Mouse (Mus musculus) left cerebral cortex, postnatal 25 days (tissue): ENCODE measurements around the gene Tmem120b. TPM values are rescaled to one million over a fixed set of nuclear protein-coding genes. Genes with fewer than 3 reads are reported as not detected.

Source experiments
- DNase-seq, 2 experiments: peaks; one replicate each; pipeline ENCODE4 v3.0.0; 2022; ENCODE audit warnings: low spot score in 2 of 2, mixed read lengths in 1 of 2
- intact Hi-C: fragments of 180-260 bp; cut with DNase I; formaldehyde crosslinking; loops from one replicate; pipeline ENCODE4 v1.15.1; 2025
- total RNA-seq, 2 experiments: library from RNA; stranded (reverse); gene quantifications; 2 replicates each; pipeline ENCODE4 v1.2.3; 2021

The Tmem120b gene
- 10 to 100 TPM; 14.3 to 17.1 TPM for total RNA-seq

GRCm38 (mm10) chr5:123068115-123068514 is at the start of gene Tmem120b:
Gene Tmem120b (plus strand): TSS chr5:123068415.
- no peak for DNase-seq
- intact Hi-C loops, result no loop called here

DNA sequence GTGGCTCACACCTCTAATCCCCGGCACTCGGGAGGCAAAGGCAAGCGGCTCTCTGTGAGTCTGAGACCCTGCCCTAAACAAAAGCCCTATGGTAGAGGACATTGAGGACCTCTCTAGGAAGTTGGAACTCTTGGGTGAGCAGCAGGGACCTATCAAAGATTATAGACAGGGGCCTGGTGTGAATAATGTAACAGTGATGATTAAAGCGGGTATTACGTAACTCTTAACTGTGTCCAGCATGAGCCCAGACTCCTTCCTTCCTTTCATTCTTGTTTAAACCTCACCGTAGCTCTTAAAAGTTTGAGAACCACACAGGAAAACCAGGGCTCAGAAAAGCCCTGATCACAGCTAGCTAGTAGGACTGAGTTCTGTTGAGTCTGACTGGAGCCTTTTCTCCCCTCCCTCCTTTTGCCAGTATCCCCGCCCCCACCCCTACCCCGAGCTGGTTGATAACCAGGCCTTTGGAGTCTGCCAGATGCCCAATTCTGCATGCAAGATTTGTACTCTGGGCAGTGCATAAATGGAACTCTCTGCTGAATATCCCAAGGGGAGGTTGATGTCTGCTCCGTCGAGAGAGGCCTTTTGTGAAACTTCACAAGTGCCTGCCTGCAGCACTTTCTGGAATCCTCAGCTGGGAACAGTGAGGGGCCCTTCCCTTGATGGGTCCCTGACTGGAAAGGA is 48.7 kb upstream of the Tmem120b start:
- intact Hi-C loops, result no loop called here
- peak in 1 of 2 experiments; percentile 29 for DNase-seq

GRCm38 (mm10) chr5:123020426-123020825 is 47.8 kb upstream of the Tmem120b start:
- intact Hi-C loops, result no loop called here
- DNase-seq, result no peak

DNA sequence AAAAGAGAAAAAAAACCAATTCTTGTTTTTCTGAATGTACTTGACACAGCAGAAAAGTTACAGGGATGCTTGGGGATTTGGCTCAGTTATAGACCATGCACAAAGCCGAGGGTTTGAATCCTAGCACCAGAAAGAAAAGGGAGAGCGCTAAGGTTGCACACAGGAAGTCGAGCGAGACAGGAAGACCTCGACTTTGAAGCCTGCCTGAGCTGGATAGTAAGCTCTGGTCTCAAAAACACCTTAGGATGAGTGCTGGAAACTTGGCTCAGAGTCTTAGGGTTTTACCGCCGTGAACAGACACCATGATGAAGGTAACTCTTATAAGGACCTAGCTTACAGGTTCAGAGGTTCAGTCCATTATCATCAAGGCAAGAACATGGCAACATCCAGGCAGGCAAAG is 46.8 kb upstream of the Tmem120b start:
- DNase-seq, result no peak
- intact Hi-C loops, result no loop called here

GRCm38 (mm10) chr5:123023049-123023448 is 45.2 kb upstream of the Tmem120b start:
- no peak for DNase-seq
- intact Hi-C loops, result no loop called here

- intact Hi-C loops, result no loop called here
- no peak for DNase-seq
Observed at GRCm38 (mm10) chr5:123024312-123024711, 43.9 kb upstream of the Tmem120b start.

- intact Hi-C loops, result no loop called here
- peak in 1 of 2 experiments; percentile 28 for DNase-seq
Observed at GRCm38 (mm10) chr5:123024965-123025573, 43.1 kb upstream of the Tmem120b start.

DNA sequence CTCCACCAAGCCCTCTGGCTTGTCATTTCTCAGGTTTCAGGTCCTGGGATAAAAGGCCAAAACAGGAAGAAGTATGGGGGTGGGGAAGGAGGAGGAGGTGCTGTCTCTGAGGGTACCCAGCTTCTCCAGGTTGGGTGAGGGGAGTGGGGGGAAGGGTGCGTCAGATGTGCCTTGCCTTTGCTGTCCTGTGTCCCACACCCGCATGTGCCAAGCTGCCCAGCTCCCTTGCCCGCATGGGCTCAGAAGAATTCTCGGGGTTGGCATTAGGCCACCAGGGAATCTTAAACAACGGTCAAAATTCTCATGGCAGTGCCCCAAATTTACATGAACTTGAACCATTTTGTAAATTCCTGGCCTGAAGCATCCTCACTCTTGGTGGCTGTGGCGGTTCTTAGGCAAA is 41.8 kb upstream of the Tmem120b start:
- DNase-seq, result no peak
- intact Hi-C loops, result no loop called here

DNA sequence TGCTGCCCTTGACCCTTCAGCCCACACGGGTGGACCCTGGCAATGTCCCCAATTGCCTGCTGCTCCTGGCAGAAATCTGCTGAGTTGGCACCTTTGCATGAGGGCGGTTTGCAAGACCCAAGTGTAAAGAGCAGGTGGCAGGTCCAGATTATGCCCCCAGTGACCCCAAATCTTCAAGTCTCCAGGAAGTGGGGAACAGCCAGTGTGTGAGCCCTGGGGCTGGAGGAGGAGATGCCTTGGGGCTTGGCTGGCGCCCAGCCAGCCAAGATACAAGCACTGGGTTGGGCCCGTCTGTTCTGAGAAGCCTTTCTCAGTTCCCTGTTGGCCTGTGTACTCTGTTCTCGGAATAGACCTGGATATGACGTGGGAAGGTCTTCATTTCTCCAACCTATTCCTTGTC is 40.8 kb upstream of the Tmem120b start:
- intact Hi-C loops, result no loop called here
- DNase-seq, result no peak

GRCm38 (mm10) chr5:123029729-123030128 is 38.5 kb upstream of the Tmem120b start:
- intact Hi-C loops, result no loop called here
- no peak for DNase-seq

DNA sequence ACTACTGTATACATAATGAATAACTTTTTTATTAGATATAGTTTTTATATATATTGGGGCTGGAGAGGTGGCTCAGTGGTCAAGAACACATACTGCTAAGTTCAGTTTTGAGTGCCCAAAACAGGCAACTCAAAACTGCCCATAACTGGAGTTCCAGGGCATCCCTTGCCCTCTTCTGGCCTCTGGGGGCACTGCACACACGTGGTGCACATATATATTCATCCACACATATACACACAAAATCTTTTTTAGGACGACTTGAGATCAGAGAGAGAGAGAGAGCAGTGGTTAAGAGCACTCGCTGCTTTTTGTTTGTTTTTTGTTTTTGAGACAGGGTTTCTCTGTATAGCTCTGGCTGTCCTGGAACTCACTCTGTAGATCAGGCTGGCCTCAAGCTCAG is 36.9 kb upstream of the Tmem120b start:
- DNase-seq, result no peak
- intact Hi-C loops, result no loop called here

GRCm38 (mm10) chr5:123033646-123034160 is 34.5 kb upstream of the Tmem120b start:
- intact Hi-C loops, result no loop called here
- no peak for DNase-seq

DNA sequence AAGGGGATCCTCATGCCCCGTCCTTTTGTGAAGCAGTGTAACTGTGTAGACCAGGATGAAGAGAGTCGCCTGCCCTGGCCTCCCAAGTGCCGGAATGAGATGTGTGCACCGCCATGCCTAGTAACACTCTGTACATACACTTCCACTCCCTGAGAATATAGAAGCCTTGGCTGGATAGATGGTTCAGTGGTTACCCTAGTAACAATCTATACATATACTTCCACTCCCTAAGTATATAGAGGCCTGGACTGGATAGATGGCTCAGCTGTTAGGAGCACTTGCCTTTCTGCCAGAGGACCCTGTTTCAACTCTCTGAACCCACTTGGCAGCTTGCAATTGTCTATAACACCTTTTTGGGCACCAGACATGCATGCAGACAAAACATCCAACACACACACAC is 33.1 kb upstream of the Tmem120b start:
- intact Hi-C loops, result no loop called here

DNA sequence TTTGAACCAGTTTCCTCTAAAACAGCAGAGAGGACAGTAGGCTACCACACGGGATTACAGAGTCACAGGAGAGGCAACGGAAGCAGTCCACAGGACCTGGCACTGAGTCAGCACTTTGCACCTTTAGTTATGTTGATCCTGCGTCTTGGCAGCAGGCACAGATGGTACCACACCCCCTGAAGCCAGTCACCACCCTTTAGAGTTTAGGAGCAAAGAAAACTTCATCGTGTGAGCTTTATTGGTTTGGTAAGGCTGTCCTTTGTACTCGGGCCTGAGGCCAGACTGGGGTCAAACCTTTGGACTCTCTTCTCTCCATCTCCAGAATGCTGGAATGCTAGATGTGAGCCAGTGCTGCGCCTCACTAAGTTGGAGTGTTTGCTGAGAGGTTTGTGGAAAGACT is 32.7 kb upstream of the Tmem120b start:
- no peak for DNase-seq
- intact Hi-C loops, result no loop called here

More for the DNA sequence above, 33.1 kb upstream of the Tmem120b start:
- no peak for DNase-seq

DNA sequence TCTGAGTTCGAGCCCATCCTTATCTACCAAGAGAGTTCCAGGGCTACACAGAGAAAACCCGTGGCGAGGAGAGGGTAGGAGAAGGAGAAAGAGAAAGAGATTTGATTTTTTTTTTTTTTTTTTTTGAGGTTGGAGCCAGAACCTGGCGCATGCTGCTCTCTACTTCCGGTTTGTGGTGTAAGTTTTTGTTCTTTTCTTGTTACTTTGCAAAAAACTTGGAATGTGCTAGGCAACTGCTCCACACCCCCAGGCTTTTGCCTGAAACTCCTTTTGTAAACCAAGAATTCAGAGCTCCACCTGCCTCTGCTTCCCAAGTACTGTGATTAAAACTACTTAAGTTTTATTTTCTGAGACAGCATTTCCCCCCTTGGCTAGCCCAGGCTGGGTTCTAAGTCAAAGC is 30.1 kb upstream of the Tmem120b start:
- DNase-seq, result no peak
- intact Hi-C loops, result no loop called here

GRCm38 (mm10) chr5:123039120-123039752 is 29.0 kb upstream of the Tmem120b start:
- DNase-seq, result no peak
- intact Hi-C loops, result no loop called here

GRCm38 (mm10) chr5:123040796-123041195 is 27.4 kb upstream of the Tmem120b start:
- no peak for DNase-seq
- intact Hi-C loops, result no loop called here

GRCm38 (mm10) chr5:123043856-123044255 is 24.4 kb upstream of the Tmem120b start:
- no peak for DNase-seq
- intact Hi-C loops, result loop anchor here (2.0 kb wide), 1 partner anchor 75 kb away; no protein-coding TSS in a partner anchor

GRCm38 (mm10) chr5:123045561-123046295 is 22.5 kb upstream of the Tmem120b start:
- peak; percentile 31 to 54 for DNase-seq
- intact Hi-C loops, result loop anchor here (2.0 to 5.0 kb wide), 3 partner anchors 33 to 118 kb away; no protein-coding TSS in a partner anchor

DNA sequence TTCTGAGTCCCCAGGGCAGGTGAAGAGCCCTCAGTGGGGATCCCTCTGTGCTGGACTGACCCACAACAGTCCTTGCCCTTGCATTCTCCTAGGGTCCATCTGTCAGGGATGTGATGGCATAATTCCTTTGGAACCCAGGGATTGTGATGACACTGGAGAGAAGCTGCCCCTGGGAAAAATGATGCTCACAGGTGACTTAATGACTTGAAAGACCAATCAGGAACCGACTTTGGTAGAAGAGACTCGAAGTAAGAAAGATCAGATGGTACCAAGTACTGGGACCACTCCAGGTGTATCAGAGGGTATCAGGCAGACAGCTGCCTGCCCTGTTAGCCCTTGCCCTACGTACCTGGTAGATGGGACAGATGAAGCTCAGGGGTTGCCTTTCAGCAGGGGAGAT is 21.3 kb upstream of the Tmem120b start, which contains the start of gene Morn3:
Gene Morn3 (minus strand): TSS at position 101 of the 400 bp plus-strand sequence.
- DNase-seq, result no peak
- intact Hi-C loops, result loop anchor here (5.0 kb wide), 2 partner anchors 35 to 120 kb away; no protein-coding TSS in a partner anchor
